Mouse (Mus musculus) Patski (cell line): ENCODE results near the gene Lsm4. TPM values are rescaled to one million over a fixed set of nuclear protein-coding genes. Genes with fewer than 3 reads are reported as not detected.

Experiments used
- ATAC-seq: fragments of 100-300 bp; one replicate; pipeline ENCODE4 v1.8.0; 2021
- CTCF ChIA-PET: fragments of 350-600 bp; sonication (Branson Sonifier 250); formaldehyde crosslinking; loops from one replicate; lab custom pipeline; 2022; ENCODE audit warnings: inconsistent platforms; lab: Charles Lee
- POLR2A ChIA-PET: fragments of 350-600 bp; sonication (Branson Sonifier 250); formaldehyde crosslinking; loops from one replicate; lab custom pipeline; 2022; ENCODE audit warnings: antibody characterized with exemption, inconsistent platforms; lab: Charles Lee
- DNase-seq: peaks from one replicate; pipeline ENCODE4 v3.0.0-alpha.2; 2011; ENCODE audit warnings: low read depth, low spot score
- H3K27me3 ChIP-seq: fragments of 371-371 bp; one replicate; pipeline ENCODE4 v1.5.1; 2021
- CTCF ChIP-seq: fragments of 100-300 bp; IDR thresholded peaks from one replicate; pipeline ENCODE4 v1.5.1; 2021
- in situ Hi-C: fragments of 300-500 bp; cut with MboI; formaldehyde crosslinking; loops from 3 replicates; pipeline ENCODE4 v1.11.1; 2018; ENCODE audit warnings: low pct_unique_long_range_greater_than_20kb, mixed read lengths
- polyA plus RNA-seq: library from polyadenylated mRNA; unstranded; gene quantifications from one replicate; pipeline ENCODE4 v1.2.3, GENCODE M21; 2021

Lsm4 gene
- polyA plus RNA-seq, 1 experiment from 2014 or later: 189 TPM

- ChIA-PET CTCF (interaction anchor here (0.7 to 1.1 kb wide), 2 partner anchors 9 to 18 kb away, joined by 3 read pairs; no protein-coding TSS in a partner anchor), POLR2A (interaction anchor here (1.6 to 9.4 kb wide), 2 partner anchors 16 to 52 kb away, joined by 3 to 118 read pairs; partner anchors contain the start of gene Gdf15)
- in situ Hi-C loops: no loop called here
- TF ChIP-seq CTCF: no peak
- no peaks in the 10 kb centered on the region for H3K27me3 ChIP-seq
- ATAC-seq (no peak), DNase-seq (no peak)
Observed at GRCm38 (mm10) chr8:70647343-70648163, 25.5 kb upstream of the Lsm4 start.

GRCm38 (mm10) chr8:70648164-70648442, 24.9 kb upstream of the Lsm4 start:
- no peak for ATAC-seq
- CTCF ChIA-PET: interaction anchor here (5.9 kb wide), 1 partner anchor 18 kb away, joined by 42 read pairs; no protein-coding TSS in a partner anchor
- POLR2A ChIA-PET: interaction anchor here (1.6 to 9.4 kb wide), 2 partner anchors 16 to 52 kb away, joined by 3 to 118 read pairs; partner anchors contain the start of gene Gdf15
- no peaks in the 10 kb centered on the region for H3K27me3 ChIP-seq
- no peak for TF ChIP-seq CTCF
- DNase-seq: no peak
- in situ Hi-C loops: no loop called here

- DNase-seq (no peak), ATAC-seq (no peak)
- no peak for TF ChIP-seq CTCF
- ChIA-PET POLR2A (interaction anchor here (0.8 to 9.4 kb wide), 4 partner anchors 17 to 117 kb away, joined by 3 to 118 read pairs (median 4); partner anchors contain the start of gene Gdf15), CTCF (interaction anchor here (5.9 kb wide), 1 partner anchor 19 kb away, joined by 42 read pairs; no protein-coding TSS in a partner anchor)
- H3K27me3 ChIP-seq: no peaks in the 10 kb centered on the region
- in situ Hi-C loops: no loop called here
Observed at GRCm38 (mm10) chr8:70648921-70649320, 24.1 kb upstream of the Lsm4 start.

GRCm38 (mm10) chr8:70649324-70649723, 23.7 kb upstream of the Lsm4 start:
- ChIA-PET CTCF (interaction anchor here (0.9 to 5.9 kb wide), 2 partner anchors 11 to 19 kb away, joined by 3 to 42 read pairs; no protein-coding TSS in a partner anchor), POLR2A (interaction anchor here (0.8 to 9.4 kb wide), 5 partner anchors 10 to 117 kb away, joined by 3 to 118 read pairs (median 4); partner anchors contain the start of gene Gdf15)
- no peaks in the 10 kb centered on the region for H3K27me3 ChIP-seq
- ATAC-seq (no peak), DNase-seq (no peak)
- in situ Hi-C loops: no loop called here
- no peak for TF ChIP-seq CTCF

- ATAC-seq: no peak
- ChIA-PET CTCF (interaction anchor here (0.7 to 5.9 kb wide), 6 partner anchors 9 to 40 kb away, joined by 3 to 42 read pairs (median 3); no protein-coding TSS in a partner anchor), POLR2A (interaction anchor here (1.5 to 9.4 kb wide), 2 partner anchors 11 to 18 kb away, joined by 5 to 118 read pairs; partner anchors contain the start of gene Gdf15)
- in situ Hi-C loops: no loop called here
- no peak for TF ChIP-seq CTCF
- H3K27me3 ChIP-seq: no peaks in the 10 kb centered on the region
- no peak for DNase-seq
Observed at GRCm38 (mm10) chr8:70650351-70650750, 22.7 kb upstream of the Lsm4 start.

GRCm38 (mm10) chr8:70653226-70653625, 19.8 kb upstream of the Lsm4 start:
- CTCF ChIA-PET: interaction anchor here (1.1 to 5.9 kb wide), 11 partner anchors 9 to 97 kb away, joined by 3 to 42 read pairs (median 5); no protein-coding TSS in a partner anchor
- no peak for ATAC-seq
- POLR2A ChIA-PET: interaction anchor here (1.5 to 9.4 kb wide), 2 partner anchors 21 to 44 kb away, joined by 5 to 118 read pairs; partner anchors contain the start of genes Gdf15 and Ssbp4
- in situ Hi-C loops: no loop called here
- H3K27me3 ChIP-seq: no peaks in the 10 kb centered on the region
- no peak for DNase-seq
- TF ChIP-seq CTCF: no peak

GRCm38 (mm10) chr8:70654121-70654520, 18.9 kb upstream of the Lsm4 start:
- TF ChIP-seq CTCF: no peak
- ChIA-PET POLR2A (interaction anchor here (0.8 to 9.4 kb wide), 4 partner anchors 22 to 45 kb away, joined by 3 to 118 read pairs (median 7); partner anchors contain the start of genes Gdf15 and Ssbp4), CTCF (interaction anchor here (1.0 to 5.9 kb wide), 10 partner anchors 8 to 82 kb away, joined by 3 to 42 read pairs (median 4); no protein-coding TSS in a partner anchor)
- ATAC-seq (no peak), DNase-seq (no peak)
- H3K27me3 ChIP-seq: no peaks in the 10 kb centered on the region
- in situ Hi-C loops: no loop called here

GRCm38 (mm10) chr8:70655469-70655868, 17.6 kb upstream of the Lsm4 start:
- POLR2A ChIA-PET: interaction anchor here (1.5 kb wide), 1 partner anchor 25 kb away, joined by 9 read pairs; no protein-coding TSS in a partner anchor
- H3K27me3 ChIP-seq: no peaks in the 10 kb centered on the region
- ATAC-seq: no peak
- TF ChIP-seq CTCF: no peak
- in situ Hi-C loops: no loop called here
- DNase-seq: no peak
- CTCF ChIA-PET: interaction anchor here (2.2 kb wide), 1 partner anchor 46 kb away, joined by 4 read pairs; no protein-coding TSS in a partner anchor

GRCm38 (mm10) chr8:70656193-70656790, 16.8 kb upstream of the Lsm4 start:
- POLR2A ChIA-PET: interaction anchor here (1.0 kb wide), 1 partner anchor 25 kb away, joined by 3 read pairs; no protein-coding TSS in a partner anchor
- TF ChIP-seq CTCF: no peak
- in situ Hi-C loops: no loop called here
- H3K27me3 ChIP-seq: no peaks in the 10 kb centered on the region
- no peak for ATAC-seq
- no peak for DNase-seq
- CTCF ChIA-PET: interaction anchor here (1.1 to 2.2 kb wide), 2 partner anchors 31 to 45 kb away, joined by 4 to 6 read pairs; no protein-coding TSS in a partner anchor

- DNase-seq (no peak), ATAC-seq (no peak)
- in situ Hi-C loops: no loop called here
- no peak for TF ChIP-seq CTCF
- POLR2A ChIA-PET: interaction anchor here (0.6 kb wide), 1 partner anchor 30 kb away, joined by 3 read pairs; no protein-coding TSS in a partner anchor
- CTCF ChIA-PET: interaction anchor here (0.8 to 1.3 kb wide), 4 partner anchors 14 to 44 kb away, joined by 3 to 6 read pairs (median 4); no protein-coding TSS in a partner anchor
- no peaks in the 10 kb centered on the region for H3K27me3 ChIP-seq
Observed at GRCm38 (mm10) chr8:70657214-70657613, 15.8 kb upstream of the Lsm4 start.
